Mouse (Mus musculus) urinary bladder, adult 2 months (tissue): Measurements from ENCODE around the gene Lap3. TPM values are rescaled to one million over a fixed set of nuclear protein-coding genes. Genes with fewer than 3 reads are reported as not detected.

Experiments used
- polyA plus RNA-seq: library from polyadenylated mRNA; depleted of rRNA; stranded (reverse); fragments of >200 nt; gene quantifications from 2 replicates; pipeline ENCODE4 v1.2.3, GENCODE M21; 2012; rRNA removed

Lap3 gene
- polyA plus RNA-seq, 1 experiment = 34.2 TPM

Other genes with a start within 250 kb of the Lap3 start
- gene Qdpr, start 43.1 kb upstream of the Lap3 start, polyA plus RNA-seq = 66.4 and 68.1 TPM in 2 replicates
- not detected in 2 replicates for gene Clrn2, start 39.6 kb upstream of the Lap3 start, polyA plus RNA-seq
- 104 and 119 TPM in 2 replicates for gene Med28, start 26.9 kb downstream of the Lap3 start, polyA plus RNA-seq
- 0.01 and 0.03 TPM in 2 replicates for gene Fam184b, start 146.2 kb downstream of the Lap3 start, polyA plus RNA-seq
- 0.97 and 1.2 TPM in 2 replicates for gene Ncapg, start 176.5 kb downstream of the Lap3 start, polyA plus RNA-seq